Mouse (Mus musculus): ENCODE data around the gene Poln. TPM values are rescaled to one million over a fixed set of nuclear protein-coding genes. Genes with fewer than 3 reads are reported as not detected.

Poln gene
- polyA plus RNA-seq, 1 experiment from 2014 or later, result 0.53 TPM

GRCm38 (mm10) chr5:34201396-34201795 lies 32.1 kb upstream of the Poln start:
- peak; percentile 65 for ATAC-seq
- ChIA-PET POLR2A (interaction anchor here (0.6 to 1.3 kb wide), 3 partner anchors 15 to 102 kb away, joined by 3 to 4 read pairs (median 4); no protein-coding TSS in a partner anchor), CTCF (interaction anchor here (0.9 to 1.5 kb wide), 6 partner anchors 9 to 69 kb away, joined by 3 to 7 read pairs (median 4); partner anchors contain the start of gene Mxd4)
- H3K27me3 ChIP-seq, result no peaks in the 10 kb centered on the region
- no peak for TF ChIP-seq CTCF (IDR thresholded peaks at IDR 0.05)
- in situ Hi-C loops (cut with MboI; ENCODE audit: low pct_unique_long_range_greater_than_20kb), result no loop called here
- DNase-seq (ENCODE audit: low read depth, low spot score), result peak; percentile 35

GRCm38 (mm10) chr5:34198615-34199014 lies 29.4 kb upstream of the Poln start:
- in situ Hi-C loops (cut with MboI; ENCODE audit: low pct_unique_long_range_greater_than_20kb), result no loop called here
- POLR2A ChIA-PET, result interaction anchor here (0.8 kb wide), 1 partner anchor 12 kb away, joined by 3 read pairs; no protein-coding TSS in a partner anchor
- ATAC-seq (no peak), DNase-seq (ENCODE audit: low read depth, low spot score) (no peak)
- H3K27me3 ChIP-seq, result no peaks in the 10 kb centered on the region
- CTCF ChIA-PET, result interaction anchor here (1.3 to 1.5 kb wide), 3 partner anchors 10 to 37 kb away, joined by 4 to 5 read pairs (median 4); no protein-coding TSS in a partner anchor
- no peak for TF ChIP-seq CTCF (IDR thresholded peaks at IDR 0.05)

- H3K27me3 ChIP-seq, result no peaks in the 10 kb centered on the region
- no peak for TF ChIP-seq CTCF (IDR thresholded peaks at IDR 0.05)
- no peak for DNase-seq (ENCODE audit: low read depth, low spot score)
- no peak for ATAC-seq
- in situ Hi-C loops (cut with MboI; ENCODE audit: low pct_unique_long_range_greater_than_20kb), result no loop called here
- ChIA-PET POLR2A (no interaction called here), CTCF (interaction anchor here (1.4 to 1.5 kb wide), 2 partner anchors 8 to 39 kb away, joined by 4 to 5 read pairs; no protein-coding TSS in a partner anchor)
These were observed 28.0 kb upstream of the Poln start for GRCm38 (mm10) chr5:34197243-34197642.

GRCm38 (mm10) chr5:34196423-34196822 lies 27.2 kb upstream of the Poln start:
- ChIA-PET POLR2A (no interaction called here), CTCF (no interaction called here)
- ATAC-seq, result no peak
- DNase-seq (ENCODE audit: low read depth, low spot score), result no peak
- H3K27me3 ChIP-seq, result no peaks in the 10 kb centered on the region
- in situ Hi-C loops (cut with MboI; ENCODE audit: low pct_unique_long_range_greater_than_20kb), result no loop called here
- no peak for TF ChIP-seq CTCF (IDR thresholded peaks at IDR 0.05)

GRCm38 (mm10) chr5:34195786-34196185 lies 26.5 kb upstream of the Poln start:
- ATAC-seq (no peak), DNase-seq (ENCODE audit: low read depth, low spot score) (no peak)
- in situ Hi-C loops (cut with MboI; ENCODE audit: low pct_unique_long_range_greater_than_20kb), result no loop called here
- TF ChIP-seq CTCF (IDR thresholded peaks at IDR 0.05), result no peak
- CTCF ChIA-PET, result no interaction called here
- H3K27me3 ChIP-seq, result no peaks in the 10 kb centered on the region
- POLR2A ChIA-PET, result no interaction called here

GRCm38 (mm10) chr5:34194975-34195662 lies 25.9 kb upstream of the Poln start:
- ATAC-seq, result no peak
- TF ChIP-seq CTCF (IDR thresholded peaks at IDR 0.05), result no peak
- ChIA-PET CTCF (no interaction called here), POLR2A (interaction anchor here (0.6 kb wide), 1 partner anchor 15 kb away, joined by 5 read pairs; no protein-coding TSS in a partner anchor)
- DNase-seq (ENCODE audit: low read depth, low spot score), result no peak
- in situ Hi-C loops (cut with MboI; ENCODE audit: low pct_unique_long_range_greater_than_20kb), result no loop called here
- no peaks in the 10 kb centered on the region for H3K27me3 ChIP-seq

GRCm38 (mm10) chr5:34194426-34194825 lies 25.2 kb upstream of the Poln start:
- TF ChIP-seq CTCF (IDR thresholded peaks at IDR 0.05), result no peak
- in situ Hi-C loops (cut with MboI; ENCODE audit: low pct_unique_long_range_greater_than_20kb), result no loop called here
- CTCF ChIA-PET, result interaction anchor here (0.7 kb wide), 1 partner anchor 16 kb away, joined by 3 read pairs; no protein-coding TSS in a partner anchor
- DNase-seq (ENCODE audit: low read depth, low spot score) (no peak), ATAC-seq (no peak)
- no peaks in the 10 kb centered on the region for H3K27me3 ChIP-seq
- POLR2A ChIA-PET, result no interaction called here

GRCm38 (mm10) chr5:34191843-34192242 lies 22.6 kb upstream of the Poln start:
- TF ChIP-seq CTCF (IDR thresholded peaks at IDR 0.05), result no peak
- ChIA-PET POLR2A (interaction anchor here (0.7 to 1.5 kb wide), 3 partner anchors 14 to 468 kb away, joined by 3 read pairs; partner anchors contain the start of genes Grk4 and Nop14), CTCF (interaction anchor here (1.2 kb wide), 1 partner anchor 50 kb away, joined by 3 read pairs; no protein-coding TSS in a partner anchor)
- no peaks in the 10 kb centered on the region for H3K27me3 ChIP-seq
- DNase-seq (ENCODE audit: low read depth, low spot score) (no peak), ATAC-seq (no peak)
- in situ Hi-C loops (cut with MboI; ENCODE audit: low pct_unique_long_range_greater_than_20kb), result no loop called here

- POLR2A ChIA-PET, result interaction anchor here (0.7 to 1.5 kb wide), 3 partner anchors 15 to 469 kb away, joined by 3 read pairs; partner anchors contain the start of genes Grk4 and Nop14
- no peak for TF ChIP-seq CTCF (IDR thresholded peaks at IDR 0.05)
- ATAC-seq, result no peak
- in situ Hi-C loops (cut with MboI; ENCODE audit: low pct_unique_long_range_greater_than_20kb), result no loop called here
- DNase-seq (ENCODE audit: low read depth, low spot score), result no peak
- CTCF ChIA-PET, result interaction anchor here (2.3 kb wide), 1 partner anchor 11 kb away, joined by 7 read pairs; no protein-coding TSS in a partner anchor
- no peaks in the 10 kb centered on the region for H3K27me3 ChIP-seq
These were observed 21.8 kb upstream of the Poln start for GRCm38 (mm10) chr5:34191021-34191420.

GRCm38 (mm10) chr5:34189521-34189920 lies 20.3 kb upstream of the Poln start:
- no peaks in the 10 kb centered on the region for H3K27me3 ChIP-seq
- DNase-seq (ENCODE audit: low read depth, low spot score) (no peak), ATAC-seq (no peak)
- ChIA-PET CTCF (interaction anchor here (1.3 to 2.3 kb wide), 2 partner anchors 8 to 12 kb away, joined by 5 to 7 read pairs; no protein-coding TSS in a partner anchor), POLR2A (no interaction called here)
- in situ Hi-C loops (cut with MboI; ENCODE audit: low pct_unique_long_range_greater_than_20kb), result no loop called here
- no peak for TF ChIP-seq CTCF (IDR thresholded peaks at IDR 0.05)

- no peaks in the 10 kb centered on the region for H3K27me3 ChIP-seq
- ATAC-seq (no peak), DNase-seq (ENCODE audit: low read depth, low spot score) (no peak)
- CTCF ChIA-PET, result interaction anchor here (1.1 to 2.3 kb wide), 4 partner anchors 9 to 24 kb away, joined by 3 to 7 read pairs (median 4); no protein-coding TSS in a partner anchor
- TF ChIP-seq CTCF (IDR thresholded peaks at IDR 0.05), result no peak
- POLR2A ChIA-PET, result no interaction called here
- in situ Hi-C loops (cut with MboI; ENCODE audit: low pct_unique_long_range_greater_than_20kb), result no loop called here
These were observed 19.6 kb upstream of the Poln start for GRCm38 (mm10) chr5:34188856-34189255.

Measured in Patski (cell line).